Mouse (Mus musculus) frontal cortex, postnatal 10 days (tissue): ENCODE results near the gene Shq1.
A peak's percentile ranks its signal among the peaks of the same experiment; 100 is the strongest.

Experiments used
- DNase-seq, 2 experiments: peaks; one replicate each; pipeline ENCODE4 v3.0.0; 2022; ENCODE audit warnings: low spot score in 2 of 2, mixed read lengths in 1 of 2

The Shq1 gene

GRCm38 (mm10) chr6:100670880-100671344 lies at the start of gene Shq1:
TSS of gene Shq1 (minus strand) at chr6:100671157.
- peak; percentile 72 to 82 for DNase-seq

DNA sequence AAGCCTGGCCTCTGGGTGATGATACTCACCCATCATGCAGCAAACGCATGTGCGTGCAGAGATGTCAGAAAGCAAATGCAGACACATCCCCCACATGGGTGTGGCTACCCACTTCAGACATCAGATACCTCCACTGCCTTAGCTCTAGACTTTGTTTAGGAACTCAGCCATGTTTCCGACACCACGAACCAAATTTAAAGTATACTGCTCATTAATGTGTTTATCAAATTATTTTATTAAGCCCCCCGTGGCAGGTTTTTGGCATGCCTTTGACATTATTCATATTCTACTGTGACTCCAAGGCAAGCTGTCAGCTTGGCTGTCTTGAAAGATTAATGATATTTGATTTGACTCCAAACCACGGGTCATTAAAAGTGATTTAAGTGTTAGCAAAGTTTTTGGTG lies 49.1 kb upstream of the Shq1 start:
- DNase-seq, result no peak

DNA sequence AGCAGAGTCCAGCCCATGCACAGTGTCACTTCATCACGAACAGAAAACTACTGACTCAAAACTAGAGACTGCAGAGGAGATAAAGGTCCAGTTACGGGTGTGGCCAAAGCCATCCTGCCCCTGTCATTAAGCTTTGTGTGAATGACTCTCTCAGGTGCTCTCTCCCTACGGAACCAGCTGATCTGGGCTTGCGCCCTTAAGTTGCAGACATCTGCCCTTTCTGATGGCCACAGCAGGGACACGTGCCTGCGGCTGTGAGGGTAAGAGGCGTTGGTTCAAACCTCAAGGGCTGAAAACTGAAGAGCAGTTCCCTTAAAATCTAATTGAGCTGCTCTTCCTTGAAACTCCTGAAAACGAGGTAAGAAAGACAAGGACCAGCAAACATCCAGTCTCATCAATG lies 45.9 kb upstream of the Shq1 start:
- no peak for DNase-seq

GRCm38 (mm10) chr6:100716152-100716551 lies 45.2 kb upstream of the Shq1 start:
- DNase-seq, result no peak

GRCm38 (mm10) chr6:100715296-100715828 lies 44.4 kb upstream of the Shq1 start:
- DNase-seq, result no peak

DNA sequence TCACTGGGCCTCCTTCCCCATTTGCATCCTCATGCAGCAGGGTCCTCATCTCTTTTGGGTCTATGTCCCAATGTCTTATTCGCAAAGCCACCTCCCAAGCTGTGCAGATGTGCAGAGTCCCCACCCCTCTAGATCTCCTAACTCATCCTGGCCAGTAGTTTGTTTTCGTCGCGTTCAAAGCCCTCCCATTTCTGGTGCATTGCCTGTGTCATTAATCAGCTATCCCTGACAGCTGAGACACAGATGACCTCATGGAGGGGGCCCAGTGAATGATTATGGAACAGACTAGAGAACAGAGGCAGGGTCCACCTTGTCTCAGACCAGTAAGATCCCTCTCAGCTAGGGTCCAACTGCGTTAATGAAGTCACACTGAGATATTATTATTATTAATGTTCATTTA lies 39.9 kb upstream of the Shq1 start:
- no peak for DNase-seq

- no peak for DNase-seq
Observed at GRCm38 (mm10) chr6:100710170-100710569, 39.2 kb upstream of the Shq1 start.

GRCm38 (mm10) chr6:100709483-100709882 lies 38.5 kb upstream of the Shq1 start:
- peak in 1 of 2 experiments; percentile 29 for DNase-seq

- DNase-seq, result no peak
Observed at GRCm38 (mm10) chr6:100708996-100709395, 38.0 kb upstream of the Shq1 start.

GRCm38 (mm10) chr6:100708248-100708647 lies 37.3 kb upstream of the Shq1 start:
- no peak for DNase-seq

GRCm38 (mm10) chr6:100707557-100707956 lies 36.6 kb upstream of the Shq1 start:
- DNase-seq, result no peak

DNA sequence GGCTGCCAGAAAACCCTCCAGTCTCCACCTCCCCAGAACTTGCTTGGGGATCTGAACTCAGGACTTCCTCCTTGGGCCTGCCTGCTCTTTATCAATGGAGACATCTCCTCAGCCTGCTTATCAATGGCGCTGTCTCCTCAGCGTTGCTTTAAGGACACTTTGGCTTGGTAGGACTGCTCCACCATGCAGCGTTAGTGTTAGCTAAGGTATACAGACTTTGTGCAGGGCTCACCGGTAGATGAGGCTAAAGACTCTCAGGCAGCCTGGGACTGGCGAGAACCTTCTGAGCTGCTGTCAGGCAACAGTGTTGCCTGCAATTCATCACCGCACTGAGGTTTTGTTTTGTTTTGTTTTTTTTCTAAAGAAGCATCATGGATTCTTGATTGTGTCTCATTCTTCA lies 35.9 kb upstream of the Shq1 start:
- DNase-seq, result no peak

DNA sequence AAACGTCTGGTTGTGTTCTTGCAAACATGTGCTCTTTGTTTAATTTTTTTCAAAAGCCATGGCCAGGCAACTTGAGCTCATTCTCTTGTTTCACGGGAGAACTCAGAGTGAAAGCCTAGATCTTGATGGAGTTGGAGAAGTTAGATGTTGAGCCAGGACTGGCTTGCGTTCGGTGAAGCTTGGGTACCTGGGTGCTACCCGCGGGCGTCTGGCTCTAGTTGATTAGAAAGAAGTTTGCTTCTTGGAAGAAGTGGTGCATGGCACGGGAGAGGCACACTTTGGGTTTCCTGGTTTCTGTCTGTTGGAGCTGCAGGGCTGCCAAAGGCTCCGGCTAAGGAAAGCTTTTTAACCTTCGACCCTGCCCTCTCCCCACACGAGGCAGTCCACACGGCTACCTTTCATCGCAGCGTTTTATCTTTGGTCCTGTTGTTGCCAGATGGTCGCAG lies 34.4 kb upstream of the Shq1 start:
- DNase-seq, result no peak

- peak in 1 of 2 experiments; percentile 21 for DNase-seq
Observed at GRCm38 (mm10) chr6:100704574-100705365, 33.8 kb upstream of the Shq1 start, which contains the start of gene Gxylt2. TSS of gene Gxylt2 (plus strand) at chr6:100704734.

- no peak for DNase-seq
Observed at GRCm38 (mm10) chr6:100704197-100704573, 33.2 kb upstream of the Shq1 start.

GRCm38 (mm10) chr6:100700774-100701173 lies 29.8 kb upstream of the Shq1 start:
- no peak for DNase-seq

DNA sequence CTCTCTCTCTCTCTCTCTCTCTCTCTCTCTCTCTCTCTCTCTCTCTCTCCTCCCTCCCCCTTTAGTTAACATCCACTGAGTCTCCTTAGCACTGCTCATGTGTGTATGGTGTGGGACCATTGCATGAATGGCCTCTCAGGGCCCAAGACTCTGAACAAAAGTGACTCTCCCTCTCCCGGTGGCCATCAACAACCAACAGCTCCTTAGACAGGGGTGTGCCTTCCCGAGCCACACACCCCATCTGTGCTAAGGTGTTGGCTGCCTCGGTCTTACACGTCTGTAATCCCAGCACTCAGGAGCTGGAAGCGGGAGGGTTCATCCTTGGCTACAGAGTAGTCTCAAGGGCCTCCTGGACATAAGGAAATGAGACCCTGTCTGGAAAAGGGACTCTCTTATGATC lies 29.0 kb upstream of the Shq1 start:
- no peak for DNase-seq

GRCm38 (mm10) chr6:100686341-100686740 lies 15.4 kb upstream of the Shq1 start:
- no peak for DNase-seq

DNA sequence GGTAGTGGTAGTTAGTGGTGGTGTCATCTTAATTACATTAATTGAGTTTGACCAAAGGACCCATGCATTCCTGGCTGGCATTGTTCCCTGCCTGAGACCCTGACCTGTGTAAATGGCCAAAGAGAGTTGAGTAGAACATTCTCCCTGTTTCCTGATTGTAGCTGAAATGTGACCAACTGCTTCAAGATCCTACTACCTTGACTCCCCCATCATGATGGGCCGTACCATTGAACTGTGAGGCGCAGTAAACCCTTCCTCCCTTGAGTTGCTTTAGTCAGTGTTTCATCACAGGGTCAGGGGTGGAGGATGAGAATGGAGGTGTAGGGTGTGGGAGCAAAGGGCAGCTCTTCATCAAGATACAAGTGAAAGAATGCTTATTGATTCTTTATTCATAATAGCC lies 7.7 kb upstream of the Shq1 start:
- DNase-seq, result no peak

- DNase-seq, result no peak
Observed at GRCm38 (mm10) chr6:100676461-100676860, 5.5 kb upstream of the Shq1 start.

- no peak for DNase-seq
Observed at GRCm38 (mm10) chr6:100674974-100675373, 4.0 kb upstream of the Shq1 start.

- DNase-seq, result no peak
Observed at GRCm38 (mm10) chr6:100671401-100671800, 444 bp upstream of the Shq1 start.

DNA sequence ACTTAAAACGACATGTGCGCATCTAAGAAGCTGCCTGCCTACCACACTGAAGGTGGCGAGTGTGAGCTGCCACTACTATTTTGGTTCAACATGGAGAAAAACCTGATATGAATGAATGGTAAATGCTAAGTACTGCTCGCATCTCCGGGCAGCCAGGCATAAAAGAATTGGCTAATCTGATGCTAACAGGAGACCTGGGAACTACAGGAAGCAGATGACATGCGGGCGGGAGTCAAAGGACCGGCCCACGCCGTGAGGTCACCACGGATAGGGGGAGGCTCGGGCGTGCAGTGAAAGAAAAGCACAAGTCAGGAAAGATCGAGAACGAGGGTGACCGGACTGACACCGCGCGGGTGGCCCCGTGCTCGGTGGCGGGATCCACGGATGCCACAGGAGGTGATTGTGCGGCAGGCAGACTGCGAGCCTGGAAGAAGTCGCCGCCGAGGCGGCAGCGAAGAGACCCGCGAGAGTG lies 551 bp downstream of the Shq1 start:
- DNase-seq, result peak; percentile 41 to 48
